Mouse (Mus musculus): ENCODE results near the gene Chrna4. TPM values are rescaled to one million over a fixed set of nuclear protein-coding genes. Genes with fewer than 3 reads are reported as not detected.

The Chrna4 gene
- polyA plus RNA-seq, 1 experiment from 2014 or later: 2.6 TPM

DNA sequence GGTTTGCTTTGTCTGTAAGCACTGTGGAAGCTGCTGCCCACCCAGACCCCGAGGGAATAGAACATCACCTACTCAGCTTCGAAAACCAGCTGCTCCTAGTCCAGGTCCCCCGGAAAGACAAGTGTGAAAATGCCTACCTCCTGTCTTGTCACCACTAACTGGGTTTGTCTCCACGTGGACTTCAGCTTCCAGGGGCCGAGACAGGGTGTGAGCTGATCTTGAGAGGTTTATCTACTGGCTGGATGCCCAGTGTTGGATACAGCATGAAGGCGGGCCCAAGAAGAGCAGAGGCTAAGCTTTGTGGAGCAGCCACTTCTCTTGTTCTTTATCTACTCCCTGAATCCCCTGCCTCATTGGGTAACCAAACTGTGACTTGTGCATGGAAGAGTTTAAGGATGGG is 10.0 kb downstream of the Chrna4 start:
- 60% methylated on average over 6 of the region's 6 CpGs for WGBS

DNA sequence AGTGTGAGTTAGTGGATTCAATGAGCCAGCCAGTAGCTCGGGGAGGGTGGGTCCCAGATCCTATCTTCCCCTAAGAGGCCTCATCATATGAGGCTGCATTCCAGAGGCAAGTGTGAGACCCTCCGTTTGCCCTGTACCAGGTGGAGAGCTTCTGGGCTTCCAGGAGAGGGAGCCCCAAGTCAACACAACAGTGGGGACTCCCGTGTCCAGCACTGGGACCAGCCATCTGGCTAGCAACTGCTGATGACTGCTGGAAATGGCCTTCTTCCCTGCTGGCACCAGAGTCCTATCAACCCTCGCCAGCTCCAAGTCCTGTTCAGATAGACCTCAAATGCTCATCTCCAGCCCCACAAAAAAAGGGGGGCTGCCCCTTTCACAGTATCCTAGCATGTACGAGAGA is 10.9 kb downstream of the Chrna4 start:
- Histone ChIP-seq H3K9ac (ENCODE audit: low read depth, low read length) (no peak overlapping the region), H3K9me3 (replicated peaks; ENCODE audit: low read length) (no peaks in the 10 kb centered on the region), H3K27ac (no peak overlapping the region), H3K4me1 (replicated peaks; ENCODE audit: insufficient read depth, low read length) (no peaks in the 10 kb centered on the region), H3K27me3 (ENCODE audit: insufficient read depth, low read length) (no peaks in the 10 kb centered on the region), H3K36me3 (ENCODE audit: insufficient read depth, low read length) (no peaks in the 10 kb centered on the region), H3K4me3 (replicated peaks; ENCODE audit: low read depth, low read length) (no peak overlapping the region), H3K4me2 (ENCODE audit: low read length) (no peak overlapping the region)
- ATAC-seq (replicated peaks; ENCODE audit: low FRiP score, low read depth) (no peak), DNase-seq (ENCODE audit: low spot score) (no peak)
- TF ChIP-seq CTCF (IDR thresholded peaks at IDR 0.05; ENCODE audit: low read depth): peak; percentile 62
- 48% methylated on average over 5 of the region's 5 CpGs for WGBS

More for the DNA sequence above, 10.0 kb downstream of the Chrna4 start:
- no peaks in the 10 kb centered on the region for H3K27me3 ChIP-seq (ENCODE audit: insufficient read depth, low read length)
- H3K9ac ChIP-seq (ENCODE audit: low read depth, low read length): no peak overlapping the region
- H3K4me1 ChIP-seq (replicated peaks; ENCODE audit: insufficient read depth, low read length): no peaks in the 10 kb centered on the region
- no peak for TF ChIP-seq CTCF (IDR thresholded peaks at IDR 0.05; ENCODE audit: low read depth)
- ATAC-seq (replicated peaks; ENCODE audit: low FRiP score, low read depth) (no peak), DNase-seq (ENCODE audit: low spot score) (no peak)
- no peaks in the 10 kb centered on the region for H3K9me3 ChIP-seq (replicated peaks; ENCODE audit: low read length)
- H3K27ac ChIP-seq: no peak overlapping the region
- H3K36me3 ChIP-seq (ENCODE audit: insufficient read depth, low read length): no peaks in the 10 kb centered on the region
- H3K4me3 ChIP-seq (replicated peaks; ENCODE audit: low read depth, low read length): no peak overlapping the region
- H3K4me2 ChIP-seq (ENCODE audit: low read length): no peak overlapping the region

DNA sequence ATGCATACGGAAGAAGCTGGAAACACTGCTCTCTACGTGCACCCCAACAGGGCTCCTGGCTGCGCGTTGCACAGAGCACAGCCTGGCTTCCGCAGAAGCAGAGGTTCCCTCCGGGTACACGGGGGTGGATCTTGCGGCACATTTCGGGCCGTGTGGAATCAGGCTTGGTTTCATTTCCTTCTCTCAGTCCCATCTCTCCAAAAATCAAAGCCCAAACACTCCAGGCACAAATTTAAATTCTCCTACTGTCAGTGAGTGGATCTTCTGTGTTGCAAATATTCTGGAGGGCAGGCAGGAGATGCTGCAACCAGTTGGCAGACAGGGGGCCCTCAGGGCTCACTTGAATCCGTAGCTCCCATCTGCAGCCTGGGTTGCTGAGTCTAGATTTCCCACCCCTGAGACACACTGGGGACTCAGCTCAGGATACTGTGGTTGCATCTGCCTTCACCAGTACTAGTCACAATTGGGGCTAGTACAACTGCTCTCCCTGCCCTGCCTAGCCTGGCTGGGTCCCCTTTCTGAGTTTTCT is 11.9 kb downstream of the Chrna4 start:
- WGBS: 82% methylated on average over 11 of the region's 11 CpGs
- no peak for ATAC-seq (replicated peaks; ENCODE audit: low FRiP score, low read depth)

DNA sequence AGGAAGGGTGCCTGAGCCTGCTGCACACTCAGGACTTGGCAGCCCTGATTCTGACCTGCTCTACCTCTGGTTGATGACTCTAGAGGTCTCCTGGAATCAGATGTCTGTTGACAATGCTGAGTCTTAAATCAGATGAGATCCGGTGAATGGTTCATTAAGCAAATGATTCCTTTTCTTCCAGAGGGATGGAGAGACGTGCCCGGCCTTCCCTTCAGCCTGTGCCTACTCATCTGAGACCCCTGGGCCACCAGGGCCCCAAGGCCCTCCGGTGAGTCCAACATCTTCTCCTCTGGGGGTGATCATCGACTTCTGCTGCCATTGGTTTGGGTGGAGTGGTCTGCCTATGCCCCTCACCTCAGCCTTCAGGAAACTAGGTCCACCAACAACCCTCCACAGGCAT is 35.0 kb downstream of the Chrna4 start:
- no peak overlapping the region for H3K4me3 ChIP-seq (replicated peaks; ENCODE audit: low read depth, low read length)
- no peaks in the 10 kb centered on the region for H3K9me3 ChIP-seq (replicated peaks; ENCODE audit: low read length)
- 52% methylated on average over 5 of the region's 5 CpGs for WGBS
- H3K36me3 ChIP-seq (ENCODE audit: insufficient read depth, low read length): no peaks in the 10 kb centered on the region
- no peak overlapping the region for H3K4me2 ChIP-seq (ENCODE audit: low read length)
- H3K4me1 ChIP-seq (replicated peaks; ENCODE audit: insufficient read depth, low read length): no peaks in the 10 kb centered on the region
- H3K9ac ChIP-seq (ENCODE audit: low read depth, low read length): no peak overlapping the region
- H3K27me3 ChIP-seq (ENCODE audit: insufficient read depth, low read length): no peaks in the 10 kb centered on the region
- DNase-seq (ENCODE audit: low spot score) (peak; percentile 35), ATAC-seq (replicated peaks; ENCODE audit: low FRiP score, low read depth) (0 out of 2 replicates have a peak, but pooled peaks have one; percentile 12)
- H3K27ac ChIP-seq: no peak overlapping the region
- TF ChIP-seq CTCF (IDR thresholded peaks at IDR 0.05; ENCODE audit: low read depth): no peak

More for the DNA sequence above, 11.9 kb downstream of the Chrna4 start:
- TF ChIP-seq CTCF (IDR thresholded peaks at IDR 0.05; ENCODE audit: low read depth): no peak
- Histone ChIP-seq H3K9ac (ENCODE audit: low read depth, low read length) (no peak overlapping the region), H3K27ac (no peak overlapping the region), H3K4me1 (replicated peaks; ENCODE audit: insufficient read depth, low read length) (no peaks in the 10 kb centered on the region), H3K4me3 (replicated peaks; ENCODE audit: low read depth, low read length) (no peak overlapping the region), H3K9me3 (replicated peaks; ENCODE audit: low read length) (no peaks in the 10 kb centered on the region), H3K4me2 (ENCODE audit: low read length) (no peak overlapping the region), H3K27me3 (ENCODE audit: insufficient read depth, low read length) (no peaks in the 10 kb centered on the region), H3K36me3 (ENCODE audit: insufficient read depth, low read length) (no peaks in the 10 kb centered on the region)
- no peak for DNase-seq (ENCODE audit: low spot score)

DNA sequence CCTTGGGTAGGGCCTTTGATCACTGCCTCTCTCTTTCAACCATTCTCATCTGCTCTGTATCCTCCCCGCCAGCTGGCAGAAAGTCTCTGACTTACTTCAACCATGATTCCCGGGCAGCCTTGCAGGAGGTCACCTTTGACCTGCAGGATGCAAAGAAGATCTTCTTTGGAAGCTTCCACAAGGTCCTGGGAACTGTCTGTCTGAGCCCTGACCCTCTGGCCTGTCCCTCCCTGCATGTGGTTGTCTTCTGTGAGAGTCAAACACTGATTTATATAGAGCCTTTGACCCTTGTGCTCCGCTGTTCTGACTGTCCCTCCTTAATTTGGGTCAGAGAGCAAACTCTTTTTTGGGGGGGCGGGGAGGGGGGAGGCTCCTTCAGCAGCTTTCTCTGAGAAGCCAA is 36.3 kb downstream of the Chrna4 start:
- H3K4me3 ChIP-seq (replicated peaks; ENCODE audit: low read depth, low read length): no peak overlapping the region
- no peak; the same call in 1 of the 2 replicates for ATAC-seq (replicated peaks; ENCODE audit: low FRiP score, low read depth)
- no peaks in the 10 kb centered on the region for H3K27me3 ChIP-seq (ENCODE audit: insufficient read depth, low read length)
- H3K9ac ChIP-seq (ENCODE audit: low read depth, low read length): no peak overlapping the region
- TF ChIP-seq CTCF (IDR thresholded peaks at IDR 0.05; ENCODE audit: low read depth): no peak
- H3K27ac ChIP-seq: no peak overlapping the region
- H3K4me2 ChIP-seq (ENCODE audit: low read length): no peak overlapping the region
- H3K36me3 ChIP-seq (ENCODE audit: insufficient read depth, low read length): no peaks in the 10 kb centered on the region
- H3K4me1 ChIP-seq (replicated peaks; ENCODE audit: insufficient read depth, low read length): no peaks in the 10 kb centered on the region
- DNase-seq (ENCODE audit: low spot score): no peak
- H3K9me3 ChIP-seq (replicated peaks; ENCODE audit: low read length): no peaks in the 10 kb centered on the region
- WGBS: 25% methylated on average over 4 of the region's 4 CpGs

DNA sequence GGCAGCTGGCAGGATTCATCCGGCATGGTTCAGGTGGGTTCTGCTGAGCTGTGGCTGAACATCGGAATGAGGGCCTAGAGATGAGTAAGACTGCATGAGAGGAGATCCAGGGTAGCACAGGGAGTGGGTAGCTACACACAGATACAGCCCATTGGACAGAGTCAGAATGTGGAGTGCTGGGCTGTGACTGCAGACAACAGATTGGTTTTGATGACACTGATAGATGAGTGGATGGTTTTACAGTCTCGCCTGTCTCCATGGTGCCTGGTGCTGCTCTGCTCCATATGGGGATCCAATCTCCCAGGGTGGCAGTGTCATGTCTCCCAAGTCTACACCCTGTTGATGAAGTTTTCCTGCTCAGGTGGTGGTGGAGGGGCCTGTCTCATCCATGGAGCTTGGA is 46.4 kb downstream of the Chrna4 start:
- H3K36me3 ChIP-seq (ENCODE audit: insufficient read depth, low read length): no peaks in the 10 kb centered on the region
- ATAC-seq (replicated peaks; ENCODE audit: low FRiP score, low read depth): no peak
- 57% methylated on average over 3 of the region's 3 CpGs for WGBS

DNA sequence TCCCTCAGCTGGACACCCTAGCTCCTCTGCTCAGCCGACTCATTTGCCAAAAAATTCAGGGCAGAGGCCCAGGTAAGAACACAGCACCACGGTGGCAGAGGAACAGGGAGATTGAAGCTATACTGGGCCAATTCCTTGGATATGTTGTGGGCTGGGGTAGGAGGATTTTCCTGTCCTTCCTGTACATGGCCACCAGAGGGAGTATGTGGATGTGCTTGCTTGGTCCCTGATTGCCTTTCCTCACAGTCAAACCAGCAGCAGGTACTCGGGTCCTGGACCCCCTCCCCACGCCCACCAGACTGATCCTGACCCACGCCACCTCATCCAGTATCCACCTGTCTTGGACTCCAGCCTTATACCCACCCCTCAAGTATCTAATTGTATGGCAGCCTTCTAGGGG is 46.9 kb downstream of the Chrna4 start:
- 9% methylated on average over 5 of the region's 5 CpGs for WGBS
- Histone ChIP-seq H3K27ac (no peak overlapping the region), H3K9ac (ENCODE audit: low read depth, low read length) (no peak overlapping the region), H3K4me1 (replicated peaks; ENCODE audit: insufficient read depth, low read length) (no peaks in the 10 kb centered on the region), H3K9me3 (replicated peaks; ENCODE audit: low read length) (no peaks in the 10 kb centered on the region), H3K4me2 (ENCODE audit: low read length) (no peak overlapping the region), H3K27me3 (ENCODE audit: insufficient read depth, low read length) (no peaks in the 10 kb centered on the region), H3K36me3 (ENCODE audit: insufficient read depth, low read length) (no peaks in the 10 kb centered on the region), H3K4me3 (replicated peaks; ENCODE audit: low read depth, low read length) (no peak overlapping the region)
- DNase-seq (ENCODE audit: low spot score) (peak; percentile 76), ATAC-seq (replicated peaks; ENCODE audit: low FRiP score, low read depth) (peak; percentile 48)
- peak; percentile 93 for TF ChIP-seq CTCF (IDR thresholded peaks at IDR 0.05; ENCODE audit: low read depth)

More for the DNA sequence above, 46.4 kb downstream of the Chrna4 start:
- no peaks in the 10 kb centered on the region for H3K9me3 ChIP-seq (replicated peaks; ENCODE audit: low read length)
- no peak for TF ChIP-seq CTCF (IDR thresholded peaks at IDR 0.05; ENCODE audit: low read depth)
- H3K27ac ChIP-seq: no peak overlapping the region
- DNase-seq (ENCODE audit: low spot score): no peak
- no peak overlapping the region for H3K9ac ChIP-seq (ENCODE audit: low read depth, low read length)
- H3K4me1 ChIP-seq (replicated peaks; ENCODE audit: insufficient read depth, low read length): no peaks in the 10 kb centered on the region
- H3K4me3 ChIP-seq (replicated peaks; ENCODE audit: low read depth, low read length): no peak overlapping the region
- H3K4me2 ChIP-seq (ENCODE audit: low read length): no peak overlapping the region
- no peaks in the 10 kb centered on the region for H3K27me3 ChIP-seq (ENCODE audit: insufficient read depth, low read length)

All from kidney, postnatal 0 days (tissue).